In the genomic region with DNA sequence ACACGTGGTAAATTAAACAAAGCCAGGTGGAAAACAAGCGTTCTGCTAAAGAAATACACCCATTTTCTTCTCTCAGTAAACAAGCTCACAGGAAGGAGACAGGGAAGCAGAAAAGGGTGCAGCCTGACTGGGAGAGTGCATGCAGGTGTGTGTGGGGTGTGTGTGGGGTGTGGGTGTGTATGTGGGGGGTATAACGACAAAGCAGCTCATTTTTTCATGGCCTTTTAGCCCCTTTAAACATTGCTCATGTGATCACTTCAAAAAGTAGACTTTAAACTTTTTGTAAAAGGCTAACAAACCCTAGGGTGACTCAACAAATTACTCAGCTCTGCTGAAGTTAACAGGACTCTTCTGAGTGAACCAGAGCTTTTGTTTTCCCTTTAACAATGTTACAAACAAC, we compare ENCODE assay signal across 9 mouse cellular contexts. TPM values are rescaled to one million over a fixed set of nuclear protein-coding genes. Genes with fewer than 3 reads are reported as not detected.
A peak's percentile ranks its signal among the peaks of the same experiment; 100 is the strongest.
DNase-seq lines count a peak whose midpoint lies in the region; ATAC-seq and TF ChIP-seq lines count a peak whose summit lies in the region.
"Had no signal": no experiment of that assay in that cellular context is flagged by ENCODE, and none has a peak within 500 bp of the region (broad histone marks: within the 10 kb centered on the region; RNA-seq: fewer than 3 reads in every experiment).

No protein-coding gene starts in this region.

- no peak for ATAC-seq in kidney, postnatal 0 days (replicated peaks; ENCODE audit: low FRiP score, low read depth)
- peak; percentile 32 for ATAC-seq in intestine, embryonic 16.5 days
- ATAC-seq: forebrain, embryonic 16.5 days; midbrain, embryonic 13.5 days had no signal

- DNase-seq in kidney, postnatal 0 days (ENCODE audit: low spot score), result no peak
- DNase-seq in kidney, postnatal 4 days, result no peak
- no peak for DNase-seq in adrenal gland, adult 8-10 months
- no peak for DNase-seq in right cerebral cortex, postnatal 10 days (ENCODE audit: low spot score in 2 of 2)

- no peak overlapping the region for H3K27ac ChIP-seq in kidney, postnatal 0 days
- H3K27ac ChIP-seq in brown adipose tissue, adult 24 weeks (replicated peaks; ENCODE audit: low read depth, low read length), result peak overlapping the region; percentile 88
- peak overlapping the region; percentile 83 for H3K27ac ChIP-seq in intestine, embryonic 16.5 days (ENCODE audit: low read length)
- peak overlapping the region; percentile 63 for H3K27ac ChIP-seq in small intestine, adult 2 months (ENCODE audit: insufficient read depth, low read depth, low read length)
- H3K27ac ChIP-seq: midbrain, embryonic 13.5 days had no signal

- H3K27me3 ChIP-seq in kidney, postnatal 0 days (ENCODE audit: insufficient read depth, low read length), result no peaks in the 10 kb centered on the region
- no peaks in the 10 kb centered on the region for H3K27me3 ChIP-seq in intestine, embryonic 16.5 days (replicated peaks; ENCODE audit: control insufficient read depth, insufficient read depth, low read length)
- no peaks in the 10 kb centered on the region for H3K27me3 ChIP-seq in small intestine, adult 2 months (ENCODE audit: control insufficient read depth, insufficient read depth, low read length)

- no peak for TF ChIP-seq POLR2A in small intestine, adult 2 months (IDR thresholded peaks at IDR 0.05; ENCODE audit: low read depth, low read length)

- H3K36me3 ChIP-seq in kidney, postnatal 0 days (ENCODE audit: insufficient read depth, low read length), result no peaks in the 10 kb centered on the region
- H3K36me3 ChIP-seq in intestine, embryonic 16.5 days (ENCODE audit: control insufficient read depth, insufficient read depth, low read length), result no peaks in the 10 kb centered on the region
- H3K36me3 ChIP-seq in small intestine, adult 2 months (ENCODE audit: control insufficient read depth, insufficient read depth, low read length), result peaks cover 7% of the 10 kb centered on the region; the same call in 1 of the 2 replicates

- peak overlapping the region; percentile 78 for H3K4me2 ChIP-seq in kidney, postnatal 0 days (ENCODE audit: low read length)
- H3K4me2 ChIP-seq in intestine, embryonic 16.5 days (ENCODE audit: low read depth, low read length), result peak overlapping the region; percentile 78

- no peak for TF ChIP-seq CTCF in kidney, postnatal 0 days (IDR thresholded peaks at IDR 0.05; ENCODE audit: low read depth)
- TF ChIP-seq CTCF in small intestine, adult 2 months (IDR thresholded peaks at IDR 0.05; ENCODE audit: extremely low read depth, insufficient read length, insufficient replicate concordance, low read depth, low read length), result no peak

- 44% methylated on average over 3 of the region's 3 CpGs for WGBS in kidney, postnatal 0 days
- WGBS in intestine, embryonic 16.5 days, result 25% methylated on average over 3 of the region's 3 CpGs
- 8% methylated on average over 3 of the region's 3 CpGs for WGBS in small intestine, adult 2 months

- 0 out of 2 replicates have a peak, but pooled peaks cover 3% of the 10 kb centered on the region for H3K4me1 ChIP-seq in kidney, postnatal 0 days (replicated peaks; ENCODE audit: insufficient read depth, low read length)
- H3K4me1 ChIP-seq in brown adipose tissue, adult 24 weeks (ENCODE audit: control insufficient read depth, insufficient read depth, insufficient read length, low read length), result peaks cover 3% of the 10 kb centered on the region
- H3K4me1 ChIP-seq in intestine, embryonic 16.5 days (ENCODE audit: control insufficient read depth, insufficient read depth, low read length), result peaks cover 9% of the 10 kb centered on the region
- peaks cover 2% of the 10 kb centered on the region for H3K4me1 ChIP-seq in small intestine, adult 2 months (ENCODE audit: control insufficient read depth, insufficient read depth, insufficient read length, low read length)

- H3K4me3 ChIP-seq in kidney, postnatal 0 days (replicated peaks; ENCODE audit: low read depth, low read length), result peak overlapping the region; percentile 82
- peak overlapping the region; percentile 83 for H3K4me3 ChIP-seq in brown adipose tissue, adult 24 weeks (ENCODE audit: insufficient read depth, low read depth, low read length)
- H3K4me3 ChIP-seq in intestine, embryonic 16.5 days (ENCODE audit: low read length), result peak overlapping the region; percentile 83
- peak overlapping the region; percentile 48 for H3K4me3 ChIP-seq in small intestine, adult 2 months (ENCODE audit: low read depth, low read length)

- H3K9me3 ChIP-seq in kidney, postnatal 0 days (replicated peaks; ENCODE audit: low read length), result no peaks in the 10 kb centered on the region
- H3K9me3 ChIP-seq in intestine, embryonic 16.5 days (ENCODE audit: control insufficient read depth, low read length), result no peaks in the 10 kb centered on the region
- H3K9me3 ChIP-seq: midbrain, embryonic 13.5 days had no signal

- H3K9ac ChIP-seq in kidney, postnatal 0 days (ENCODE audit: low read depth, low read length), result peak overlapping the region; percentile 66; the same call in 1 of the 2 replicates
- no peak overlapping the region; the same call in none of the 2 replicates for H3K9ac ChIP-seq in intestine, embryonic 16.5 days (ENCODE audit: low read depth, low read length)
- H3K9ac ChIP-seq: midbrain, embryonic 13.5 days had no signal

RNA-seq across cellular contexts. Expression of a gene that starts 1.5 kb away (rescaled TPM):
- polyA plus RNA-seq in kidney, postnatal 0 days (2015; fragmentation: Nextera tagmentation; extraction: Ambion mirVana), result 43.7 and 45.9 TPM in 2 replicates
- polyA plus RNA-seq in brown adipose tissue, adult 24 weeks (2012; ENCODE audit: insufficient read depth, insufficient read length, missing spikeins), result 77.1 and 98.1 TPM in 2 replicates
- polyA plus RNA-seq in intestine, embryonic 16.5 days (2015; fragmentation: Nextera tagmentation; extraction: Ambion mirVana), result 45.9 TPM in 2 replicates
- polyA plus RNA-seq in small intestine, adult 2 months (2012; rRNA removed), result 37.3 and 55.7 TPM in 2 replicates
- 100 to 1,000 TPM; 118 to 129 (median 120) TPM for total RNA-seq in adrenal gland, adult 8-10 months (2022)

RNA-seq across cellular contexts. Expression of a gene that starts 18.3 kb away (rescaled TPM):
- 0.28 and 0.38 TPM in 2 replicates for polyA plus RNA-seq in kidney, postnatal 0 days (2015; fragmentation: Nextera tagmentation; extraction: Ambion mirVana)
- not detected in 2 replicates for polyA plus RNA-seq in brown adipose tissue, adult 24 weeks (2012; ENCODE audit: insufficient read depth, insufficient read length, missing spikeins)
- polyA plus RNA-seq in intestine, embryonic 16.5 days (2015; fragmentation: Nextera tagmentation; extraction: Ambion mirVana), result 0.45 and 0.65 TPM in 2 replicates
- polyA plus RNA-seq in small intestine, adult 2 months (2012; rRNA removed), result 0.09 and 0.22 TPM in 2 replicates
- total RNA-seq in adrenal gland, adult 8-10 months (2022), result 1 to 10 TPM in 2 of 4 experiments, under 1 TPM in 2; 0.52 to 2.1 (median 1.1) TPM

RNA-seq across cellular contexts. Expression of a gene that starts 26.4 kb away (rescaled TPM):
- 1.3 and 1.7 TPM in 2 replicates for polyA plus RNA-seq in kidney, postnatal 0 days (2015; fragmentation: Nextera tagmentation; extraction: Ambion mirVana)
- polyA plus RNA-seq in brown adipose tissue, adult 24 weeks (2012; ENCODE audit: insufficient read depth, insufficient read length, missing spikeins), result not detected in 2 replicates
- polyA plus RNA-seq in intestine, embryonic 16.5 days (2015; fragmentation: Nextera tagmentation; extraction: Ambion mirVana), result 0.12 and 0.18 TPM in 2 replicates
- not detected in 2 replicates for polyA plus RNA-seq in small intestine, adult 2 months (2012; rRNA removed)
- total RNA-seq in adrenal gland, adult 8-10 months (2022), result 1 to 10 TPM; 1.2 to 7.0 (median 1.8) TPM
